Mouse (Mus musculus) ES-Bruce4 (cell line): ENCODE results near the gene Gldn.

ENCODE experiments used
- CTCF ChIP-seq: IDR thresholded peaks from one replicate; pipeline ENCODE4 v1.8.1; 2011; ENCODE audit warnings: low read depth, low read length
- EP300 ChIP-seq: IDR thresholded peaks from 2 replicates; pipeline ENCODE4 v1.6.1; 2011; ENCODE audit warnings: low read depth, low read length; ENCODE audit not compliant: insufficient read depth
- POLR2A ChIP-seq: IDR thresholded peaks from one replicate; pipeline ENCODE4 v1.8.1; 2011; ENCODE audit warnings: low read length; ENCODE audit not compliant: insufficient read depth

DNA sequence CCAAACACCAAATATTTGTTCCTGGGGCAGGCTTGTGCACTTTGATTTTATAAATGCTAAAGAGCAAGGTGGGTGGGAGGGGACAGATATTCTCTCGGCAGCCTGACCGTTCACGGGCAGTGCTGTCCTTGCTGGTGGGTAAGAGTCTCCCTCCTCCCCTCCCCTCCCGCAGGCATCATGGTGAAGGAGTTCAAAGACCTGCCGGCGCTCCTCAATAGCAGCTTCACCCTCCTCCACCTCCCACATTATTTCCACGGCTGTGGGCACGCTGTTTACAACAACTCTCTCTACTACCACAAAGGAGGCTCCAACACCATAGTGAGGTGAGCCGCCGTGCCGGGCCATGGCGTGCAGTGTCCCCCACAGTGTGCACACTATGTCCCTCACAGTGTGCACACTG, 49.3 kb downstream of the Gldn start:
- TF ChIP-seq CTCF, result no peak
- no peak for TF ChIP-seq POLR2A
- TF ChIP-seq EP300, result no peak
